Mouse (Mus musculus): ENCODE results near the gene Mettl26.

GRCm38 (mm10) chr17:25911816-25912215 lies 36.9 kb downstream of the Mettl26 start:
- no peak for TF ChIP-seq CTCF (IDR thresholded peaks at IDR 0.05; ENCODE audit: extremely low read depth, insufficient read depth, insufficient read length, insufficient replicate concordance)
- no peak for TF ChIP-seq POLR2A (IDR thresholded peaks at IDR 0.05; ENCODE audit: low read depth, low read length)
